Mouse (Mus musculus) bone marrow macrophage, adult 2 months (primary cell): ENCODE results near the gene Tspan14. TPM values are rescaled to one million over a fixed set of nuclear protein-coding genes. Genes with fewer than 3 reads are reported as not detected.
A peak's percentile ranks its signal among the peaks of the same experiment; 100 is the strongest.

Source experiments
- H3K27ac ChIP-seq: 2 replicates; pipeline ENCODE4 v1.5.1; 2012; ENCODE audit warnings: low read depth, low read length; ENCODE audit not compliant: insufficient read depth
- H3K4me1 ChIP-seq: 2 replicates; pipeline ENCODE4 v1.6.1; 2012; ENCODE audit warnings: low read length; ENCODE audit not compliant: control insufficient read depth, insufficient read depth
- H3K4me3 ChIP-seq: 2 replicates; pipeline ENCODE4 v1.5.1; 2012; ENCODE audit warnings: mild to moderate bottlenecking, low read length, moderate library complexity; ENCODE audit not compliant: insufficient read depth
- CTCF ChIP-seq: IDR thresholded peaks from 2 replicates; pipeline ENCODE4 v1.5.1; 2012; ENCODE audit warnings: low read depth, mild to moderate bottlenecking, low read length, moderate library complexity
- POLR2A ChIP-seq: IDR thresholded peaks from 2 replicates; pipeline ENCODE4 v1.6.1; 2012; ENCODE audit warnings: mild to moderate bottlenecking, low read depth, low read length, borderline replicate concordance
- polyA plus RNA-seq: library from polyadenylated mRNA; stranded (reverse); fragments of >200 nt; gene quantifications from 2 replicates; pipeline ENCODE4 v1.2.4, GENCODE M21; 2012; ENCODE audit not compliant: missing spikeins, insufficient read depth, insufficient read length

The Tspan14 gene
- polyA plus RNA-seq, 1 experiment, result 88.3 TPM

- no peak overlapping the region for H3K4me3 ChIP-seq
- no peak overlapping the region for H3K27ac ChIP-seq
- no peaks in the 10 kb centered on the region for H3K4me1 ChIP-seq
- TF ChIP-seq CTCF, result no peak
- no peak for TF ChIP-seq POLR2A
Observed at GRCm38 (mm10) chr14:40975127-40975721, 8.6 kb upstream of the Tspan14 start.

DNA sequence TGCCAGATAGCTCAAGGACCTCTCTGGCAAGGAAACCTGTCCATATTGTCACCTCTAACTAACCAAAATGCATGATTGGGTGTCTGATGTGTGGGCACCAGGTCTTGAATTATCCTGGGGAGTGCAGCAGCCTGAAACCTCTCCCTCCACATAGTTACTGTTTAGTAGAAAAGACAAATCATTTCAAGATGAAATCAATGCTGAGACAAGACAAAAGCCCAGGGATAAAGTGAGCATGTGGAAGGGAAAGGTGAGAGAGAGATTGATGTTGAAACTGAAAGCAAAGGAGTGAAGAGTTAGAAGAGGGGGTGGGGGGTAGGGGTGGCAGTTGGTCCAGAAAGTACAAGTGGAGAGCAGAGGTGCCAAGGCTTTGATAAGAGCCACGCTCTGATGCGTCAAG is 1.4 kb upstream of the Tspan14 start:
- H3K27ac ChIP-seq, result no peak overlapping the region
- H3K4me3 ChIP-seq, result no peak overlapping the region
- H3K4me1 ChIP-seq, result peaks cover 31% of the 10 kb centered on the region
- TF ChIP-seq CTCF (no peak), POLR2A (no peak)

DNA sequence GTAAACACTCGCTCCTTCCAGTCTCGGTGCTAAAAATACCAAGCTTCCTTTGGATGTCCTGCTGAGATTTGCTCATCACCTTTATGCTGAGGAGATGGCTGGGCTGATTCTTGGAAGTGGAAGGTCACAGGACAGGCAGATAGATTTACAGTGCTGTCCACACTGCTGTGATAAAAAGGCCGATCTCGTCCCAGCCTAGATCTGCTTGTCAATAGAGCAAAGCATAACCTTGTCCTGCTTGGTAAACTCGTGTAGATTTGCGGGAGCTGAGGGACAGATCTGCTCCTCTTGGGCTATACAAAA is 942 bp upstream of the Tspan14 start:
- H3K27ac ChIP-seq, result peak overlapping the region; percentile 62; the same call in 1 of the 2 replicates
- TF ChIP-seq POLR2A (no peak), CTCF (no peak)

DNA sequence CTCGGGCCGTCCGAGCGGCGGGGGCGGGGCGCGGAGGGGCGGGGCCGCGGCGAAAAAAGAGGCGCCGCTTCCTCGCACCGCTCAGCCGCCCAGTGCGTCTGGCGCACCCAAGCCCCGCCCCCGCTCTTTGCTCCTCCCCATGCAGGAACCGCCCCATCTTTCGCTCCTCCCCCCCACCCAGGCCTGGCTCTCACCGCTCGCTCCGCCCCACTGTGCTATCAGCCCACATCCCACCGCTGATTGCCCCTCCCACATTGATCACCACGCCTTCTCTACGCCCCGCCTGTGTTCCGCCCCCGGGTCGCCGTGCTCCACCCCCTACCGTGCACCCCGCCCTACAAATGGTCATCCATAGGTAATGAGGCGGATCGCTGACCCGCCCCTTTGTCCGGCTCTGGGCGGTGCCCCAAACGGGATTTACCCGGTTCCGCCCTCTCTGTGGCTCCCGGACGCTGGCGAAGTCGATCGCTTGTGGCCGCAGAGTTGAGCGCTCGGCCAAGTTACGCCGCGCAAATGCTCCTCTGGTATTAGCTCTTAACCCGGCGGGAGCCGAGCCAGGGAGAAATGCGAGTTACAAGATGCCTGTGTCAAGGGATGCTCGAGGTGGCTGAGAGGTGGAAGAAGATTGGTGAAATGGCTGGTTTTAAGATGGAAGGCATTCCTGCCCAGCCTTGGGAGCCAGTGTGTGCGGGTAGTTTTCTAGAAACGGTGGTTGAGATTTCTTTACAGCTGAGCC is 423 bp upstream of the Tspan14 start:
- peaks cover 38% of the 10 kb centered on the region for H3K4me1 ChIP-seq

More for the DNA sequence above, 942 bp upstream of the Tspan14 start:
- peak overlapping the region; percentile 83 for H3K4me3 ChIP-seq
- peaks cover 36% of the 10 kb centered on the region for H3K4me1 ChIP-seq

GRCm38 (mm10) chr14:40965507-40966356 is 875 bp downstream of the Tspan14 start:
- Histone ChIP-seq H3K27ac (peak overlapping the region; percentile 87), H3K4me1 (peaks cover 41% of the 10 kb centered on the region), H3K4me3 (peak overlapping the region; percentile 75)
- TF ChIP-seq CTCF (no peak), POLR2A (no peak)

More for the DNA sequence above, 423 bp upstream of the Tspan14 start:
- TF ChIP-seq POLR2A (no peak), CTCF (no peak)
- H3K27ac ChIP-seq, result peak overlapping the region; percentile 62
- H3K4me3 ChIP-seq, result peak overlapping the region; percentile 83

DNA sequence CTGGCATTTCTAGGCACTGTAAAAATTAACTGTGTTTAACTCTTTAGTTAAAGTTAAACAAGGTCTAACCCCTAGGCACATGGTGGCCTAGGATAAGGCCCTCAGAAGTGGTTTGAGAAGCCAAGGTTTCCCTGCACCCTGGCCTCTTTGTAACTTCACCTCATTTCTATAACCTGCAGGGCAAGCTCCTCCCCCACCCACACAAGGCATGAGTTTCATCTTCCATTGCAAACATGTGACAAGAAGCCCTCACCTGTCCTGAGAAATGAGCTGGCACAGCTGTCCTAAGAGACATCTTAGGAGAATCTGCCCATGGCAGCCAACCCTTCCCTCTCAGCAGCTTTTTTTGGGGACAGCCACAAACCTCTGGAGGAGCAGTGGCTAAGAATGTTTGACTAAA is 1.7 kb downstream of the Tspan14 start:
- Histone ChIP-seq H3K4me1 (peaks cover 49% of the 10 kb centered on the region), H3K4me3 (peak overlapping the region; percentile 47), H3K27ac (peak overlapping the region; percentile 87; the same call in 1 of the 2 replicates)
- no peak for TF ChIP-seq CTCF
- TF ChIP-seq POLR2A, result no peak

GRCm38 (mm10) chr14:40964214-40964610 is 2.4 kb downstream of the Tspan14 start:
- Histone ChIP-seq H3K27ac (no peak overlapping the region), H3K4me3 (no peak overlapping the region), H3K4me1 (peaks cover 55% of the 10 kb centered on the region)
- no peak for TF ChIP-seq POLR2A
- no peak for TF ChIP-seq CTCF

- Histone ChIP-seq H3K4me1 (peaks cover 60% of the 10 kb centered on the region), H3K27ac (no peak overlapping the region), H3K4me3 (no peak overlapping the region)
- TF ChIP-seq POLR2A, result no peak
Observed at GRCm38 (mm10) chr14:40963501-40964213, 3.0 kb downstream of the Tspan14 start.
